Comparison of ENCODE assay signal across 11 mouse cellular contexts in genomic region chr9:63074803-63075202, GRCm38 (mm10).
A peak's percentile ranks its signal among the peaks of the same experiment; 100 is the strongest.
DNase-seq lines count a peak whose midpoint lies in the region; ATAC-seq lines count a peak whose summit lies in the region.
"Had no signal": no experiment of that assay in that cellular context is flagged by ENCODE, and none has a peak within 500 bp of the region (broad histone marks: within the 10 kb centered on the region; RNA-seq: fewer than 3 reads in every experiment).

No protein-coding gene starts in this region.

- DNase-seq in kidney, adult 18-20 months, result no peak
- DNase-seq in ES-CJ7 (ENCODE audit: low read depth, low spot score), result peak; percentile 27
- peak; percentile 30 to 33 for DNase-seq in heart, adult 9 months (ENCODE audit: low spot score in 2 of 2)
- DNase-seq in limb, embryonic 11.5 days (ENCODE audit: low spot score), result peak; percentile 32
- DNase-seq in adrenal gland, adult (ENCODE audit: inconsistent age in 2 of 2, low spot score in 1 of 2), result no peak
- no peak for DNase-seq in gastrocnemius, adult 18-20 months (ENCODE audit: low spot score)
- DNase-seq in midbrain, embryonic 11.5 days (ENCODE audit: low spot score, missing footprints), result no peak
- DNase-seq: cerebellum, adult 11 months; left cerebral cortex, postnatal 4 days had no signal

- no peak overlapping the region for H3K4me3 ChIP-seq in kidney, embryonic 14.5 days (ENCODE audit: low read length)
- H3K4me3 ChIP-seq in limb, embryonic 11.5 days (ENCODE audit: low read depth, low read length), result no peak overlapping the region
- H3K4me3 ChIP-seq in midbrain, embryonic 11.5 days (ENCODE audit: low read depth, low read length), result no peak overlapping the region

- 30% methylated on average over 7 of the region's 7 CpGs for WGBS in kidney, embryonic 14.5 days
- 36% methylated on average over 7 of the region's 7 CpGs for WGBS in limb, embryonic 11.5 days
- WGBS in midbrain, embryonic 11.5 days, result 13% methylated on average over 7 of the region's 7 CpGs

- H3K36me3 ChIP-seq in kidney, embryonic 14.5 days (ENCODE audit: control insufficient read depth, insufficient read depth, low read length), result no peaks in the 10 kb centered on the region
- H3K36me3 ChIP-seq in limb, embryonic 11.5 days (ENCODE audit: control insufficient read depth, insufficient read depth, low read length), result no peaks in the 10 kb centered on the region
- no peaks in the 10 kb centered on the region for H3K36me3 ChIP-seq in midbrain, embryonic 11.5 days (ENCODE audit: control insufficient read depth, insufficient read depth, low read length)

- peaks cover 15% of the 10 kb centered on the region for H3K4me1 ChIP-seq in kidney, embryonic 14.5 days (ENCODE audit: control insufficient read depth, insufficient read depth, low read length)
- H3K4me1 ChIP-seq in limb, embryonic 11.5 days (ENCODE audit: control insufficient read depth, insufficient read depth, low read length), result peaks cover 13% of the 10 kb centered on the region
- peaks cover 18% of the 10 kb centered on the region for H3K4me1 ChIP-seq in midbrain, embryonic 11.5 days (ENCODE audit: control insufficient read depth, insufficient read depth, low read length)

- peak overlapping the region; percentile 48; the same call in 1 of the 2 replicates for H3K27ac ChIP-seq in kidney, embryonic 14.5 days (ENCODE audit: low read depth, low read length)
- peak overlapping the region; percentile 25; the same call in 1 of the 2 replicates for H3K27ac ChIP-seq in limb, embryonic 11.5 days (replicated peaks; ENCODE audit: low read depth, low read length)
- H3K27ac ChIP-seq in midbrain, embryonic 11.5 days (ENCODE audit: low read depth, low read length), result no peak overlapping the region; the same call in 1 of the 2 replicates

- H3K4me2 ChIP-seq in kidney, embryonic 14.5 days (replicated peaks; ENCODE audit: low read depth, low read length), result no peak overlapping the region
- H3K4me2 ChIP-seq in limb, embryonic 11.5 days (ENCODE audit: low read depth, severe bottlenecking), result no peak overlapping the region
- H3K4me2 ChIP-seq in midbrain, embryonic 11.5 days, result no peak overlapping the region

- no peaks in the 10 kb centered on the region for H3K9me3 ChIP-seq in kidney, embryonic 14.5 days (ENCODE audit: control insufficient read depth, low read length)
- H3K9me3 ChIP-seq in limb, embryonic 11.5 days (ENCODE audit: control insufficient read depth, low read length), result no peaks in the 10 kb centered on the region
- no peaks in the 10 kb centered on the region for H3K9me3 ChIP-seq in midbrain, embryonic 11.5 days (ENCODE audit: control insufficient read depth, low read length)

- no peaks in the 10 kb centered on the region for H3K27me3 ChIP-seq in kidney, embryonic 14.5 days (ENCODE audit: control insufficient read depth, insufficient read depth, low read length)
- no peaks in the 10 kb centered on the region for H3K27me3 ChIP-seq in limb, embryonic 11.5 days (ENCODE audit: control insufficient read depth, insufficient read depth, low read length)
- H3K27me3 ChIP-seq in midbrain, embryonic 11.5 days (ENCODE audit: control insufficient read depth, insufficient read depth, low read length), result no peaks in the 10 kb centered on the region; the same call in 1 of the 2 replicates

- ATAC-seq in kidney, embryonic 14.5 days (ENCODE audit: low FRiP score, low TSS enrichment), result peak; percentile 32; the same call in 1 of the 2 replicates
- no peak for ATAC-seq in limb, embryonic 11.5 days (ENCODE audit: insufficient number of reproducible peaks, low FRiP score, low TSS enrichment, low read depth)
- no peak for ATAC-seq in midbrain, embryonic 11.5 days (ENCODE audit: low FRiP score)
- ATAC-seq: CD4-positive, CD25-positive, alpha-beta regulatory T cell, adult 4 months had no signal

- no peak overlapping the region for H3K9ac ChIP-seq in kidney, embryonic 14.5 days (ENCODE audit: low read depth, low read length)
- no peak overlapping the region for H3K9ac ChIP-seq in limb, embryonic 11.5 days (ENCODE audit: low read length)
- H3K9ac ChIP-seq in midbrain, embryonic 11.5 days (ENCODE audit: low read length), result no peak overlapping the region

Comparison
In these comparisons a context has a peak if more than half of its experiments do, and no peak if none do; other contexts are left out.
1. DNase-seq: peak in ES-CJ7 (single experiment), heart, adult 9 months (2 of 2) and limb, embryonic 11.5 days (single experiment); none in kidney, adult 18-20 months (single experiment), adrenal gland, adult (0 of 2), gastrocnemius, adult 18-20 months (single experiment) and midbrain, embryonic 11.5 days (single experiment).